Mouse (Mus musculus): ENCODE data around the gene Lrrk1. TPM values are rescaled to one million over a fixed set of nuclear protein-coding genes. Genes with fewer than 3 reads are reported as not detected.

Lrrk1 gene
- total RNA-seq, 2 experiments from 2014 or later = 4.0 to 5.8 TPM

DNA sequence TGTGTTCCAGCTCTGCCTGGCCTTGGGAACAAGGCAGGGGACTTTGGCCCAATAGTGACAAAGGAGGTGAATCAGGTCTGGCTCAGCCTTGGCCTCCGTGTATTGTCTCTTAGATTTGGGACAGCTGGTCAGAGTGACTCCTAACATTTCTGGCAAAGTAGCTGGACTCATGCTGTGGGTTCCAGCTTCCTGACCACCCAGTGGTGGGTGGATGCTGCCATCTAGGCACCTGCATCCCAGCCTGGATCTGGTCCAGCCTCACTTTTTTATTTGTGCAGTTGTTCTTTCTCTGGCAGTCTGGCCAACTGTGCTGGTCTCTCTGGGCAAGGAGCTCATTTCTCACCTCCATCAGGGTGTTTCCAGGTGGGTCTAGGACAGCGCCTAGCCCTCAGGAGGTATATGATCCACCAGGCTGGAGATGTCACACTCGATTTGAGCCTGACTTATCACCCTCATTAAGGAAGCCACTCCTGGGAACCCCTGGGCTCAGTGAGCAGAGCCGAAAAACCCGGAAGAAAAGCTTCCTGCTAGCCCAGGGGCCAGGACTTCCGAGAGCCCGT is 144.3 kb downstream of the Lrrk1 start:
- DNase-seq (ENCODE audit: low spot score in 2 of 2) = no peak
- intact Hi-C loops (cut with DNase I) = no loop called here

DNA sequence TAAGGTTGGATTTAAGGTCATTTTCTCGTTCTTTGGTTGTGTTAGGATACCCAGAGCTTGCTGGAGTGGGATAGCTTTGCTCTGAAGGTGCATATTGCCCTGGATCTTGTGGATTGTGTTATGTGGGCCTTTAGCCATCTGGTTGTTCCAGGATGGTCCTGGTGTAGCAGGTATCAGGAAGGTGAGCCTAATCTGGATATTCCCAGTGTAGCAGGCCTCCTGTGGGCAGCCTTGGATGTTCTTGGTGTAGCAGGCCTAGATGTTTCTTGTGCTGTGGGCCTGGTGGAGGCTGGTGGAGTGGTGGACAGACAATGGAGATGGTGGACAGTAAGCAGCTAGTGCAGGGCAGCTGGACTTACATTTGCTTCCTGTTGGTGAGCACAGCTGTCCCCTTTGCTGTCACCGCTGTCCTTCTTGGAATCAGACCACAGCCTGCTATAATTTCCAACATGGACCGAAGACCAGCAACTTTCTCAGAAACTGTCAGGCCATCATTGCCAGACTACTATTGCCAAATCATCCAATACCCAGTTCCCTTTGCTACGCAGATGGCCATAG is 146.2 kb downstream of the Lrrk1 start:
- no peak for DNase-seq (ENCODE audit: low spot score in 2 of 2)

DNA sequence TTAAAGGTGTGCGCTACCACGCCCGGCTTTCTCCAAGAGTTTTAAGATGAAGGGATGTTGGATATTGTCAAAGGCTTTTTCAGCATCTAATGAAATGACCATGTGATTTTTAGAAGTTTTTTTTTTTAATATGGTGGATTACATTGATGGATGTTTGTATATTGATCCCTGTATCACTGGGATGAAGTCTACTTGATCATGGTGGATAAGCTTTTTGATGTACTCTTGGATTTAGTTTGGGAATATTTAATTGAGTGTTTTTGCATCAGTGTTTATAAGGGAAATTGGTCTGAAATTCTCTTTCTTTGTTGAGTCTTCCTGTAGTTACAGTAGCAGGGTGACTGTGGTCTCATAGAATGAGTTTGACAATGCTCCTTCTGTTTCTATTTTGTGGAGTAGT is 150.0 kb downstream of the Lrrk1 start:
- DNase-seq (ENCODE audit: low spot score in 2 of 2) = no peak
- intact Hi-C loops (cut with DNase I) = no loop called here

More for the DNA sequence above, 146.2 kb downstream of the Lrrk1 start:
- intact Hi-C loops (cut with DNase I) = no loop called here

DNA sequence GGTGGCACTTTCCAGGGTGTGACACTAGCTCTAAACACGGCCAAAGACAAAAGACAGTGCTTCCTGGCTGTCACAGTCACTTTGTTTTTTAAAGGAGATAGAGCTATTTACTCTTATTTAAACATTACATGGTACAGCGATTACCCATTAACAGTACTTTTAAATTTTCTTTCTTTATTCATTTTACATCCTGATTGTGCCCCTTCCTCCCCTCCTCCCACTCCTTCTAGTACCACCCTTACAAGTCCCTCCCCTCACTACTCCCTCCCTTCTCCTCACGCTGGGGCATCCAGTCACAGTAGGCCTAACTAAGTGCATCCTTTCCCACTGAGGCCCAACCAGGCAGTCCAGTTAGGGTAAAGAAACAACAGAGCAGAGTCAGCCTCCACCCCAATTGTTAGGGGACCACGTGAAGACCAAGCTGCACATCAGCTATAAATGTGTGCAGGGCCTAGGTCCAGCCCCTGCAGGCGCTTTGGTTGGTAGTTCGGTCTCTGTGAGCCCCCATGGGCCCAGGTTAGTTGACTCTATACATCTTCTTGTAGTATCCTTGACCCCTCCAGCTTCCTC is 154.1 kb downstream of the Lrrk1 start:
- intact Hi-C loops (cut with DNase I) = no loop called here
- DNase-seq (ENCODE audit: low spot score in 2 of 2) = no peak

DNA sequence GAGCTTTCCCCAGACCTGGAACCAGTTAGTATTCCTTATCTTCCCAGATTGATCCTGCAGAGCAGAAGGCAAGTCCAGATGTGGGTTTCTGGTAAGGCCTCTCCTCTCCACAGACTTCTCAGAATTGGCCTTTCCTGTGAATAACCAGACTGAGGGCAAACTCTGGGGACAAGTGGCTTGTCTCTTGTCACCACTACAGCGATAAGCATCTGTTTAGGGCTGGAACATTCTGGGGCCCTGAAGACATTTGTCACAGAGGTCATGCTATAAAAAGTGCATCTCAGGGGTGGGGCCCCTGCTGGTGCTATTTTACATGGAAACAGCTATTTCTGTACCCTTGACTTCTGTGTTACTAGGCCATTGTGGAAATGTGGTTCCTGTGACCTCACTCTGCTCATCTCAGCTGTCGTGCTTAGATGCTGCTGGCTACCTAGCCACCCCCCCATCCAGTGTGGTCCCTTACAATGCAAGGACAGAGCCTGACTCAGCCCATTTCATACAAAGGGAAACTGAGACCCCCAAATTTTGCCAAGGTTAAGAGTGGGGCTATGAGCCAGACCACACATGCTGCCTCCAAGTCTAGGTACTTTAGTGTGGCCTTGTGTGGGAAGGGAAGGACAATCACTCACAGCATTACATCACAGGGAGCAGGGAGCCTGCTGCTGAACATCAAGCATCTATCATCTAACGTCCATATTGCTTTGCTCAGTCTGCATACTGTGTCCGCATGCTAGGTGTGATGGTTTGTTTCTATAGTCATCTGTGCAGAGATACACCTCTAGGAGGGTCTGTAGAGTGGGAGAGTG is 154.8 kb downstream of the Lrrk1 start:
- intact Hi-C loops (cut with DNase I) = no loop called here
- DNase-seq (ENCODE audit: low spot score in 2 of 2) = no peak

DNA sequence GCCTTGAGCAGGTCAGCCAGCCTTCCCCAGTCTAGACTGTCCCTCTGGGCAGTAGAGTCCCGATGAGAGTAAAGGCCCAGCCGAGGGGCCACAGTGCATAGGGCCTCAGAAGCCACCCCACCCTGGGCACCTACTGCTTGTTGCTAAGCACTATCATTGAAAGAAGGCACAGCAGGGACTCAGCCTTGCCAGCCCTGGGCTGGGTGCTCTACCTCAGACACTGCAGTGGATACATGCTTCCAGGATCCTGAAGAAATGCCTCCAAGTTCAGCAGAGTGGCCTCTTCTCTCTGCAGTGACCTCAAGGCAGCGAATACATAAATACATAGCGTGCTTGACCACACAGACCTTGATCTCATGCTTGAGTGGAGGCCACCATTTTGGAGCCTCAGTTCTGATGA is 156.3 kb downstream of the Lrrk1 start:
- intact Hi-C loops (cut with DNase I) = no loop called here
- DNase-seq (ENCODE audit: low spot score in 2 of 2) = no peak

DNA sequence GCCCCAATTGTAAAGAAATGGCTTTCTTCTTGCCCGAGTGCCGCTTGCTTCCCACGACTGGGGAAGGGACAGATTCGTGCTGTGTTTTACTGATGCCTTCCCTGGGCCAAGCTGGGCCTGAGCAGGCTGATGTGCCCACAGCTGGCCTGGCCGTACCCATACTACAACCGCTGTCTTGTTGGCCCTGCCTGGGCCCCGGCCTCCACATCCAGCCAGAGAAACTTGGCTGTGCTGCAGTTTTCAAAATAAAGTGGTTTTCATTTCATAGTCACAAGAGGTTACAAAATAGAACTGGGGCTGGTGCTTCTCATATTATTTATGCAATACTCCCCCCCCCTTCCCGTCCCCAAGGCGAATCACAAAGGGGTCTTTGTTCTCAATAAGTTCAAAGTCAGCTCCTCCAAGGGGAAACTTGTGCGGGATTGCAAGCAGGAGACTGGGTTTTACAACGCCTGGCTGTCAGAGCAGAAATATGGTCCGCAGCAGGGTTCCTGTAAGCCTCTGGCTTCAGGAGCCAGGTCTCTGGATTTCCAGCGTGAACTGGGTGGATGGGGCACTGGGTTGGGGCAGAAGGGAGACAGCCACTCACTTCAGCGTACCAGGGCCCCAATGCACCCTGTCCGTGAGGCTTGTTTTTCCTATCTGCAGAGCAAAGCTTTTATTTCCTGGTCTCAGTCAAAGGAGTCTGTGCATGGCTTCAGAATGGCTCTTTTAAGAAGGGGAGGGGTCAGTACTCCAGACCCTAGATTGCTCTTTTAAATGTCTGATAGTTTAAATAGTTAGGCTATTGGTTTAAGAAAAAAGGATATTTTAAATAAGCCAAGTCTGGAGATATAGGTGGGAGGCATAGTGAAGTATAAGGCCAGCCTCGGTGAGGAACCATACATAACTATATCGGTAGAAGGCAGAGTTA is 157.3 kb downstream of the Lrrk1 start:
- DNase-seq (ENCODE audit: low spot score in 2 of 2) = peak in 1 of 2 experiments; percentile 18
- intact Hi-C loops (cut with DNase I) = no loop called here

DNA sequence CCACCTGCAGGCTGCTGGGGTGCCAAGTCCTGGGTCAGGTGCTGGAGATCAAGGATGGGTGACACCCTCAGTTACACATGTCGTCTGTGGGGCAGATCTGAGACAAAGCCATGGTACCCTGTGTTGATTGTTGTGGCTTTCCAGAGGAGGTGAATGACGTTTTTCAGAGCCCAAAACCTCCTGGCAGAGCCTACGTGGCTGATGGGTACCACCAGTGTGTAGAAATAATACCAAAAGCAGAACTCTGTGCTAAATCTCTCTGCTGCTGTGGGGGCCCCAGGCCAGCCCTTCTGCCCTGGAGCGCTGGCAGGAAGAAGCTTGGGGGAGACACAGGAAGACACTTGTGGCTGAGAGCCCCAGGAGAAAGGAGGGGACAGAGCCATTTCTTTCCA is 157.9 kb downstream of the Lrrk1 start:
- intact Hi-C loops (cut with DNase I) = no loop called here
- DNase-seq (ENCODE audit: low spot score in 2 of 2) = no peak

DNA sequence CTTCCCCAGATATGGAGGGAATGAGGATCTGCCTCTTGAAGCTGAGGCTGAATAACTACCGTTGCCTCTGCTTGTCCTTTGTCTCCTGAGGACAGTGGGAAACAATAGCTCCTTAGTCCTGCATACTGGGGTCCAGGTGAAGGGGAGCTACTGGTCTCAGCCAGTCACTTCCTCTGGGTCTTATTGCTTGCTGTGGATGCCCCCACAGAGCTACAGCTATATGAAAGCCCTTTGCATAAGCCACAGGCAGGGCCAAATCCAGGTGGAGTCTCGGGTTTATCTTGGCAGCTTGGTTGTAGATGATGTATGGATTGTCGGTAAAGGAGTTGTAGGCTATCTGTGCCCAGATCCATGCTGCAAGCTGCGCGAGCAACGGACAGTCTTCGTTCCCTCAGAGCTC is 158.7 kb downstream of the Lrrk1 start:
- DNase-seq (ENCODE audit: low spot score in 2 of 2) = no peak
- intact Hi-C loops (cut with DNase I) = no loop called here

DNA sequence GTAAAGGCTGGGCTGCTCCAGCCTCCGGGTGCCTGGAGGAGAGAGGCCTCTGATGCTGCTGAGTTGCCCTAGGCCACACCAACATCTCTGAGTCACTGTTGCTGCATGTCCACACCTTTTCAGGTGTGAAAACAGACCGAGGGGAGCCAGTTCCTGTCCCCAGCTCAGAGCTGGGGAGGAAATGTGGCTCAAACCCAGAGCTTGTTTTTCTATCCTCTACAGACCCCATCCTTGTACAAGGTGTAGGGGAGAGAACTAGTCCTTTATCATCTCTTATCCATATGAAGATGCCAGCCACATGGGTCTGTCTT is 159.6 kb downstream of the Lrrk1 start:
- intact Hi-C loops (cut with DNase I) = no loop called here
- DNase-seq (ENCODE audit: low spot score in 2 of 2) = no peak

DNA sequence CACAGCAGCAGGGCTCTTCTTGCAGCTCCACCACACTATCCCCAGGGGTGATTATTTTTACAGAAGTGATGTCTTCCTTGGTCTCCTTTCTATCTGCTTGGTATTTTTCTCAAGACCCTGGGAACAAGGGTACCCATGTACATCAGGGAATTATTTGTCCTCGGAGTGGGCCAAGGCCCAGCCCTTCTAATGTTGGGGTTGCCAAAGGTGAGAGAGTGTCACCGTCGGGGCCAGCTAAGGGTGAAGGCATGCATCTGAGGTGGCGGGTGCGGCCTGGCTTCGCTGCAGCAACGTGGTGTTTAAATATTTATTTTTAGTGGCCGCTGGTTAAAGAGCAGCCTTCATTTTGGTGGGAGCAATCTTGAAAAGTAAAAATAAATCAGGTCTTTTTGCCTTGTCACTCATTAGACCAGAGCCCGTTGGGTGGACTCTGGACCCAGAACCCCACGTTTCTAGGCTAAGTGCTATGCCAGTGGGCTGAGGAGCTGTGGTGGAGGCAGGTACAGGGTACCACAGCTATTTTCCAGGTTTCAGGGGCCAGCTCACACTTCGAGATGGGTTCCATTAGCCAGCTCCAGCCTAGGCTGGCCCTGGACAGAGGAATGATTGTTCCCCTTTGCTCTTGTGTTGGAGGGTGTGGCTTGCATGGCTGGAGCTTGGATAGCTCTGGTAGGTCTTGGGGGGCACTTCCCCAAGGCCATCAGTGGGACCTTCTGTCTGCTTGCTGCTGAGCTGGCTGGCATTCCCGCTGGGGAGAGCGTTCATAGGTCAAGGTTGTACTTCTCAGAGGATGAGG is 160.1 kb downstream of the Lrrk1 start:
- intact Hi-C loops (cut with DNase I) = no loop called here
- DNase-seq (ENCODE audit: low spot score in 2 of 2) = no peak

DNA sequence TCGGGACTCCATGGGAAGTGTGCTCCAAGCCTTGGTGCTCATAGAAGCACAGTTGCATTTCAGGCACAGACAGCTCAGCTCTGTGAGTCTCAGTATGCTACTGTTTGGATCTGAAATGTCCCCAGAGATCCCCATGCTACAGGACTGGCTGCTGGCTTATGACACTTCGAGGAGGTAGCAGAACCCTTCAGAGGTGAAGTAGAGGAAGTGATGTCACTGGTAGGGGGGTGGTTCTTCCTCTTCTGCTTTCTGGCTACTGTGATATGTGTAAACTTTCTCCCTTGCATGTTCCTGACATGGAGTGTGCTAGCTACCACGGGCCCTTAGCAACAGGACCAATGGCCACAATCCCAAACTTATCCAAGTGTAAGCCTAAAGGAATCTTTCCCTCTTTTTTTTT is 162.3 kb downstream of the Lrrk1 start:
- no peak for DNase-seq (ENCODE audit: low spot score in 2 of 2)
- intact Hi-C loops (cut with DNase I) = no loop called here

DNA sequence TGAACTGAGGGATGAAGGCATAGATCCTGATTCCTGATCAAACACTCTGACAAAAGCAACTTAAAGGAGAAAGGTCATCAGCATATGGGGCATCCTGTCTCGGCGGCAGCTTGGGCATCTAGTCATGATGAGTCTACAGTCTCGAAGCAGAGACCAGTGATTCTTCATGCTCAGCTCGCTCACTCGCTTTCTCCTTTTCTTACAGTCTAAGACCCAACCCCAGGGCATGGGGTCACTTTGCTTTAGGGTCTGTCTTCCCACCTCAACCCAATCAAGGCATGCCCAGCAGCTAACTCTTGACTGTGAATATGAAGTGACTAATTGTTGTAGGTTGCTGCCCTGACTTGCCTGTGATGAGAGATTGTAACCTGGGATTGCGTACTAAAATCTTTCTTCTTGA is 163.6 kb downstream of the Lrrk1 start:
- intact Hi-C loops (cut with DNase I) = no loop called here
- DNase-seq (ENCODE audit: low spot score in 2 of 2) = no peak

DNA sequence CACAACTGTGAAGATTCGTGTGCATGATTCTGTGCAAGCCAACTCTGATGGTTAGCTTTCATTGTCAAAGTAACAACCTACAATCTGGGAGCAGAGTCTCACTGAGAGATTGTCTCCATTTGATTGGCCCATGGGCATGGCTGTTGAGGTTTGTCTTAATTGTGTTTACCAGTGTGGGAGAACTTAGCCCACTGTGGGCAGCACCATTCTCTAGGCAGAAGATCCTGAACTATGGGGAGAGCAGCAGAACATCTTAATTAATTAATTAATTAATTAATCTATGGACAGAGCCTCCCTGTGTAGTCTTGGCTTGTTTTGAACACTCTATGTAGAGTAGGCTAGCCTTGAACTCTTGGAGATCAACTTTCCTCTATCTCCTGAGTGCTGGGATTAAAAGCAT is 164.4 kb downstream of the Lrrk1 start:
- DNase-seq (ENCODE audit: low spot score in 2 of 2) = no peak
- intact Hi-C loops (cut with DNase I) = no loop called here

DNA sequence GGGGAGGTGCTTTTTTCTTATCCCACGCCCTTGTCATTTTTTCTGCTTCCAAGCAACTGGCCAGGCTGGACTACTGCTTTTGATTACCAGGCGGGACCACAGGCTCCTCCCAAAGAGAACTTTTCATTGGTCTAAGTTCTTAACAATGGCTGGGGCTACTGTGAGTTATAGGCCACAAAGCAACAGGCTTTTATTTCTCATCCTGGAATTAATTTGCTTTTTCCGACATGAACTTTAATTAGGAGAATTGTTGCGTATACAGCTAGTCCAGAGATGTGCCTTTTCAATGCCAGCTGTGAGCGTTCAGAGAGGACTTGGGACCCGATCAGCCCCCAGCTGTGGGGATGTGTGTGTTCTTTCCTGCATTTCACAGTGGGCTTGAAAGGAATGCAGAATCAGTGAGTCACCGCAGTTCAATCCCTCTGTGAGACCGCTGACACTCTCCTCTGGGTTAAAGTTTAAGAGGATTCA is 165.5 kb downstream of the Lrrk1 start:
- intact Hi-C loops (cut with DNase I) = no loop called here
- no peak for DNase-seq (ENCODE audit: low spot score in 2 of 2)

DNA sequence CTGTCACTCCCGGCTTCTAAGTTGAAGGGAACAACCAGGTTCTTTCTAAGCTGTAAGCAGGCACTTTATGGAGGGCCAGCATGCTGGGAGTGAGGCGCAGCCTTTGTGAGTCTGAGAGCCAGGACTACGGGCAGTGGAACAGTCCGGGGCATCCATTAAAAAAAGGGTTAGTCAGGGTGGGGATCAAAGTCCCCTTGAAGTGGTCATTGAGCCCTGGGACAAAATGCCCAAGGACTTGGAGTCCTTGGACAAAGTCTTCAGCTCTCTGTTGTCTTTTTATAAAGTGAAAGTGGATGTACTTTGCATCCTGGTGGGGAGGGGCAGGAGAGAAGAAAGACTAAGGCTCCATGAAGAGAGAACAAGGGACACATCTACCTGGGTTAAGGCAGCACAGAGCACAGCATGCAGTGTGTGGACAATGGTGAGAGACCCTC is 168.3 kb downstream of the Lrrk1 start:
- DNase-seq (ENCODE audit: low spot score in 2 of 2) = no peak
- intact Hi-C loops (cut with DNase I) = no loop called here

DNA sequence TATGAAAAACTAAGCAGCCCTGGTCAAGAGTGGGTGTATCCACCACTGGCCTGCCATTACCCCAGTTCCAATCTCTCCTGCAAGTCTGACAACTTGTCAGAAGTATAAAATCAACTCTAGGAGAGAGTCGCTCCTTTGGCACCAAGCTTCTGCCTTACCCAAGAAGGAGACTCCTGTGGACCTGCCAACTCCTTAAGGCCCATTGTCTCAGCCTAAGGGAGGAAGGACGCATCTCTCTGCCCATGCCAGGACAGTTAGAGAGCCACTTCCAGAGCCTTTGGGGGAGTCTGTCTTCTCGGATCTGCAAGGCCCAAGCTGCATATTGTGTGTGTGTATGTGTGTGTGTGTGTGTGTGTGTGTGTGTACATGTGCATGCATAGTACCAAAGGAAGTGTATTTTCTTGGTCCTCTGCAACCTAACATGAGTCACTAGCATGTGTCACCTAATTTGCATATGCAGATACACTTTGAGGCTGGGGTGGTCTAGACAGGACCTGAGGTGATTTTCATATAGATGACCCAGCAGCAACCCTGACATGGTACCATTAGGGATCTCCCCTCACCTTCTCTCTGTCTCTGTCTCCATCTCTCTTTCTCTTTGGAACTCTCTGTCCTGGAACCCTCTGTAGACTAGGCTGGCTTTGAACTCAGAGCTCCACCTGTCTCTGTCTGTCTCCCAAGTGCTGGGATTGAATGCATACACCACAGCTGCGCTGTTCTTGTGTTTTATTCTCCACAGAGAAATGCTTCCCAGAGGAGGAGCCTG is 168.9 kb downstream of the Lrrk1 start:
- DNase-seq (ENCODE audit: low spot score in 2 of 2) = no peak
- intact Hi-C loops (cut with DNase I) = no loop called here

DNA sequence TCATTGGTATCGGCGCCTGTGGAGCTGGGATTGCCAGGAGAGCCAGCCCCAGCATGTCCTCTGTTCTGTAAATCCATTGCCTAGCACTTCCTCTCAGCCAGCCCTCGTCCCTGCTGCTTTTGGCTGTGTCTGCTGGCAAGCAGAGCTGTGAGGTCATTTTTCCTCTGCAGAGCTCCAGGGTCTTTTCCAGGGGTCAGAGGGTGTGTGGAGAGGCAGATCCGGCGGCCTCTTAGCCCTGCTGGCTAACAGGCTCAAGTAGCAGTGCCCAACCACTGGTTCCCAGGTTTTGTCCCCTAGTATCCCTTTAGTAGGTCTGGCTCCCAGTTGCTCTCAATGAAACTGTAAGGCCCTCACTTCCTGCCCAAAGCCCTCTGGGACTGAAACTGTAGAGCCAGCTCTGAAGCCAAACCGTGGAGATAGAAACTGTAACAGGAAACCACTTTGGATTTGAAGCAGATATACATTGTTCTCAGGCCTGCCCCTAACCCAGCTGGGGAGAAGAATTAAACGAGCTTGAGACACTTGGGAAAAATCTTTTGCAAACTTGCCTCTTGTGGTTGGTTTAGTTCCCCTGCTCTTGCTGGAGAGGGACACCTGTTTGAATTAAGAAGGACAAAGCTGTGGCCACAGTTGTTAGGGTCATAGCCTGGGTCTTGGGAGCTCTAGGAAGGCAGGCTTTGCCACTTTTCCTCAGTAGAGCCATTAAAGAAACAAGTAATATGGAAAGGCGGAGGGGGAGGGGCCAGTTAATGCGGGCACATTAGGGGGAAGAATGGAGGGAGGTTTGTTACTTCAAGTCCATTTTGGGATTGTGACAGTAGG is 169.7 kb downstream of the Lrrk1 start:
- DNase-seq (ENCODE audit: low spot score in 2 of 2) = no peak
- intact Hi-C loops (cut with DNase I) = no loop called here

Data from left cerebral cortex, postnatal 36 days (tissue).